Mouse (Mus musculus) gastrocnemius, adult 2 months (tissue): ENCODE data around the gene Csrp3. TPM values are rescaled to one million over a fixed set of nuclear protein-coding genes. Genes with fewer than 3 reads are reported as not detected.
A peak's percentile ranks its signal among the peaks of the same experiment; 100 is the strongest.

ENCODE experiments used
- DNase-seq: peaks from one replicate; pipeline ENCODE4 v3.0.0; 2022
- H3K27ac ChIP-seq: fragments of 200-600 bp; 2 replicates; pipeline ENCODE4 v1.8.1; 2022; ENCODE audit warnings: mild to moderate bottlenecking
- H3K4me3 ChIP-seq: fragments of 200-600 bp; 2 replicates; pipeline ENCODE4 v1.8.1; 2022; ENCODE audit warnings: mild to moderate bottlenecking, moderate library complexity
- CTCF ChIP-seq: fragments of 200-600 bp; IDR thresholded peaks from 2 replicates; pipeline ENCODE4 v1.8.1; 2022; ENCODE audit warnings: antibody characterized with exemption, mild to moderate bottlenecking, moderate library complexity
- intact Hi-C: fragments of 180-260 bp; cut with DNase I; formaldehyde crosslinking; loops from one replicate; pipeline ENCODE4 v1.15.1; 2025
- total RNA-seq, 2 experiments: library from RNA; stranded (reverse); gene quantifications; 2 replicates each; pipeline ENCODE4 v1.2.3; 2021

Gene Csrp3
- total RNA-seq, 2 experiments from 2014 or later, result 77.1 to 238 TPM

DNA sequence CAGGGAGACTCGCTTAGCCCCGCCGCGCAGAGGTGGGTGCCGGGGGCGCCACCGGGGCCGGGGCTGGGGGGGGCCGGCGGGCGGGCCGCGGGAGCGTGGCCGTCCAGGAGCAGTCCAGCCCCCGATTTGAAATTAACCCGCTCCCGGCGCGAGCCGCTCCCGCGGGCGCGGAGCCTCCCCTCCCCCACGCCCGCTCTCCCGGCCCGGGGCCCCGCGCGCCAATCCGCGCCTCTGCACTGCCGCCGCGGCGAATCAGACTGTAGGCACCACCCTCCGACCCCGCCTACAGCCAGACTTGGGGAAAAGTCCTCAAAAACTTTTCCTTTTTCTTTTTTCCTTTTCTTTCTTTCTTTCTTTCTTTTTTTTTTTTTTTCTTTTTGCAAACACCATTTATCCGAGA is 33.7 kb upstream of the Csrp3 start, which contains the start of gene E2f8:
Gene E2f8, minus strand, starts transcription at position 111 of the 400 bp plus-strand sequence.
- H3K27ac ChIP-seq, result no peak within 1 kb of the TSS
- intact Hi-C loops, result no loop called here
- no peak for TF ChIP-seq CTCF

DNA sequence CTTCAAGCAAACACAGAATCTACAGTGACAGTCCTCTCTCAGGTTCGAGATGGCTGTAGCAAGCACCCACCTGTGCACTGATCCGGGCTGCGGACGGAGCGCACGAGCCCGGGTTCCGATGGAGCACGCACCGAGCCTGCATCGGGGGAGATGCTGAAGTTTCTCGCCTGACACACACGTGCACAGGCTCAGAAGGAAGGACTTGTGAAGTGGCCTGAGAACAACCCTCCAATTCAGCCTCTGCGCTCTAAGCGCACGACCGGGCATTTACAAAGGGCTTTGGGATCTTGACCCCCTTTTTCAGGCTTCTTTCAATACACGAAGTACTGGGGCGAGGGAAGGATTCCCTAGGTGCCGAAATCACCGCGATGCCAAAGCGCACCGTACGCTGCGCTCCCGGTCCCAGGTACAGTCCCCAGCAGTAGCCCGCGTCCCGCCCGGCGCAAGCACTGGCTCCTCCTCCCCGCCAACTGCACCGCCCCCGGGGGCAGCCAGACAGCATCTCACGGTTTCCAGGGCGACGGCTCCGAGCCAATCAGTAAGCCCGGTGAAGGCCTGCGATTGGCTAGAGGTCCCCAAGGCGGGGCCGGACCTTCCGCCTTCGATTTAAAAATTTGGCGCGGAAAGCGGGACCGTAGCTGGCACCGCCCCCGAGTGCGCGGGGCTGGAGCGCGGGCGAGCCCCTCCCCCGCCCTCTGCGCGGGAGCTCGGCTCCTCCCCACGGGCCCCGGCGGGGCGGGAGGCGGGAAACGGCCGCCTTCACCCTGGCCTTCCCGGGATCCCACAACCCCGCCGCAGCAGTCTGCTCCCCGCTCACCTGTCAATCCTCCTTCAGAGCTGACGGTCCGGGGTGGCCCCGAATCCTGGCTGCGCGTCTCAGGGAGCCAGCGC is 33.0 kb upstream of the Csrp3 start:
- peak overlapping the region; percentile 89 for H3K4me3 ChIP-seq
- peak; percentile 97 for DNase-seq
- TF ChIP-seq CTCF, result no peak
- H3K27ac ChIP-seq, result no peak overlapping the region
- intact Hi-C loops, result no loop called here

More for the DNA sequence above, 33.7 kb upstream of the Csrp3 start, which contains the start of gene E2f8:
- H3K4me3 ChIP-seq, result peak within 1 kb of the TSS; percentile 89
- peak; percentile 86 for DNase-seq

DNA sequence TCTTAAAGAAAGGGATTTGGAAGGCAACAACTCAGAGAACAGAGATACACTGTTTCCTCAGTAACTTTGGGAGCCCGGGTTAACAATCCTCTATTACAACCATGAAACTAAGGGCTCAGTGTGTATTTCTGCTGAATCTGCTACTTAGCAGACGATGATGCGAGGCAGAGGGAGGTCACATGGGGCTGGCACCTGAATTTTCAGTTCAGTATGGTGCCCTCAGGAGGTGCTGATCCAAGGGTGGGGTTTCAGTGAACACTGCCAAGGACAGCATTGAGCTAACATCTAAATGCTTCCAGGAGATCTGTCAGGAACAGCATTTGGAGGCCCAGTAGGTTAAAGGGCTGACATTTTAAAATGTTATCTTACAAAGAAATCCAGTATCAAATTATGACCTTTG is 31.7 kb upstream of the Csrp3 start:
- H3K27ac ChIP-seq, result no peak overlapping the region
- H3K4me3 ChIP-seq, result no peak overlapping the region
- intact Hi-C loops, result loop anchor here (5.0 kb wide), 2 partner anchors 52 to 67 kb away; no protein-coding TSS in a partner anchor
- no peak for TF ChIP-seq CTCF
- no peak for DNase-seq

DNA sequence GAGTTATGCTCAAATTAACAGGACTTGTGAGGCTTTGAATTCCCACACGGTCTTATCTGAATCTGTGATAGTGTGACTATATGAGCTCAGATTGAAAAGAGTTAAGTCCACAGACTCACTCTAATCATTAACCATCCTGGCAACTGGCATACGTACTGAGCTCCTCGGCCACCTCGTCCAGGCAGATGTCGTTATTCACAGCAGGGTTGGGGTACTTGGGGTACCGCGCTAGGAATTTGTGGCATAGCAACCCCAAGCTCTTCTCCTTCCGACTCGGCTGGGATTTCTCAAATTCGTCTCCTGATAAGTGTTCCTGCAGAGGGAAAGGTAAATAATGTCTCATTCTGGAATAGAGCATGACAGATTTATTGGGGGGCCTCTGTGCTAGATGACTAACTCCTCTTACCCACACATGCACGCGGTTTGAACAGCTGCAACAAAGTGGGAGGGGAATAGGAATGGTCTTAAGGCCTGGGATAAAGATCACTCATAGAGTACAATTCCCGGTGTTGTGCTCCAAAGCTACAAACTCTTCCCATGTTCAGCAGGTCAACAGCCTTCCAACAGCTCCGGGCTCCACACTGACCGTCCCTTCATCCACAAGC is 30.1 kb upstream of the Csrp3 start:
- no peak for TF ChIP-seq CTCF
- no peak overlapping the region for H3K4me3 ChIP-seq
- intact Hi-C loops, result loop anchor here (1.0 to 5.0 kb wide), 3 partner anchors 51 to 129 kb away; no protein-coding TSS in a partner anchor
- no peak for DNase-seq
- H3K27ac ChIP-seq, result no peak overlapping the region

DNA sequence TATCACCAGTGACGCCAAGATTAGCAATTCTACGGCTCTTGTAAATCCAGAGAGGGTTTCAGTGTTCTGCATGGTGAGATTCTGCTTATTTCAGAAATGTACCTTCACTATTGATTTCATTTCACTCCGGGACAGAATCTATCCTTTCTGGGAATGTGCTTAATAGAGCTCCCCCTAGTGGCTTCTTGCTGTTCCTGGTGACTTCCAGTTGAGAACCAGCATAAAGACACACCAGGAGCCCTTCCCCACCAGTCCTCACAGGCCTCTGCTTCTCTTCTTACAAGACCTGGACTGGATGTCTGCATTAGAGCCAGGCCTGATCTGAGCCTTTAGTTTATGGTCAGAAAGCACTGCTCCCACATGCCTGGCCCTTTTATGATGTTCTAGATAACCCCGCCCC is 28.7 kb upstream of the Csrp3 start:
- intact Hi-C loops, result loop anchor here (5.0 kb wide), 2 partner anchors 49 to 64 kb away; no protein-coding TSS in a partner anchor

DNA sequence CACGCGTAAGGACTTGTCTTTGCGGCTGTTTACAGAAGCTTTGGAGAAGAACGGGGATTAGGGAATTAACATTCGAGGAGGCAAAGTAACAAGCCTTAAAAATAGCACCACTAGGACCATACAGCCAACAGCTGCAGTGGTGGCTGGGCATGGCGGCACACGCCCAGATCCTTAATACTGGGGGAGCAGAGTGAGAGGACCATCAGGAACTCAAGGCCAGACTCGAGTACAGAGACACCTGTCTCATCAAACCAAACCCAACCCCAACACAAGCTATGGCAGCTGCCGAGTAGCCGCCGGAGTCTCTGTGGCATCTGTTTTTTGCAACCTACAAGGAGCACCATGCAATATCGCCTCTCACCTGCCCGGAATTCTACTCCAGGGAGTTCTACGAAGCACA is 27.3 kb upstream of the Csrp3 start:
- Histone ChIP-seq H3K27ac (no peak overlapping the region), H3K4me3 (no peak overlapping the region)
- no peak for DNase-seq
- intact Hi-C loops, result loop anchor here (5.0 kb wide), 2 partner anchors 48 to 63 kb away; no protein-coding TSS in a partner anchor
- no peak for TF ChIP-seq CTCF

More for the DNA sequence above, 28.7 kb upstream of the Csrp3 start:
- Histone ChIP-seq H3K27ac (no peak overlapping the region), H3K4me3 (peak overlapping the region; percentile 57)
- TF ChIP-seq CTCF, result no peak; the same call in 1 of the 2 replicates
- peak; percentile 30 for DNase-seq

DNA sequence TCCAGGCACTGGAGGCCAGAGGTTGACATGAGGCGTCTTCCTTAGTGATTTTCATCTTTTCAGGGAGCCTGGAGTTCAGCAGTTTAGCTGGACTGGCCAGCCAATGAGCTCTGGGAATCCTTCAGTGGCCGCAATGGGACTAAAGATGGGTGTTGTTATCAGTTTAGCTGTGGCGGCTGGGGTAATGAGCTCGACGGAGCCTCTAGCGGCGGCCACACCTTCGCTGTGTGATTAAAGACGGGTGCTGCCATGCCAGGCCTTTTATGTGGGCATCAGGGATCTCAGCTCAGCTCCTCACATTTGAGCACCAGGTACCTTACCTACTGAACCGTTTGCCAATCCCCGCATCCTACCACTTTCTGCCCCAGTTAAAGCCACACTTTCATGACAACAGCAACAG is 23.5 kb upstream of the Csrp3 start:
- intact Hi-C loops, result no loop called here
- no peak for TF ChIP-seq CTCF
- Histone ChIP-seq H3K27ac (no peak overlapping the region), H3K4me3 (no peak overlapping the region)
- DNase-seq, result no peak

DNA sequence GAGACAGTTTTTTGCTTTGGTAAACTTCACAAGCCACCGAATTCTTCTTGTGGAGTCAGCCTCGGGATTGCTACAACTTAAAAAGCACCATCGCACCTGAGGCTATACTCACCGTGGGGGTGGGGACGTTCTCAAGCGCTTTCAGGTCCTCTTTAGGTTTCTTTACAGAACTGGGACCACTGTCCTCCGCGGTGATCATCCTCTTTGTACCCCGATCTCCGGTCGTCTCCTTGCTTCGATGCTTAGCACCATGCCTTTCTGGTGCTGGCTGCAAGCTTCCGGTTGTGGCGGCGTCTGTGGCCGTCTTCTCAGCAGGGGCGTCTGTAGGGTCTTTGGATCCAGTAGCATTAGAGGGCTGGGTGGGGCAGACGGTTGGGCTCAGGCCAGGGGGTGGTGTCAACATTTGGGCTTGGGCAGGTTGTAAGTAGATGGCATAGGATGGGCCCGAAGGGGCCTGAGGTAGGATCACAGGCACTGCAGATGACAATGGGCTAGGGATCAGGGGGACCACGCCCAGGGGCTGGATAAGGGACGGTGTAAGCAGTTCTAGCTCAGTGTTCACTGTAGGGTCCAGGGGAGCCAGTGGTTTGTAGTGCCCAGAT is 22.8 kb upstream of the Csrp3 start:
- DNase-seq, result no peak
- intact Hi-C loops, result no loop called here
- TF ChIP-seq CTCF, result no peak
- Histone ChIP-seq H3K4me3 (no peak overlapping the region), H3K27ac (no peak overlapping the region)

DNA sequence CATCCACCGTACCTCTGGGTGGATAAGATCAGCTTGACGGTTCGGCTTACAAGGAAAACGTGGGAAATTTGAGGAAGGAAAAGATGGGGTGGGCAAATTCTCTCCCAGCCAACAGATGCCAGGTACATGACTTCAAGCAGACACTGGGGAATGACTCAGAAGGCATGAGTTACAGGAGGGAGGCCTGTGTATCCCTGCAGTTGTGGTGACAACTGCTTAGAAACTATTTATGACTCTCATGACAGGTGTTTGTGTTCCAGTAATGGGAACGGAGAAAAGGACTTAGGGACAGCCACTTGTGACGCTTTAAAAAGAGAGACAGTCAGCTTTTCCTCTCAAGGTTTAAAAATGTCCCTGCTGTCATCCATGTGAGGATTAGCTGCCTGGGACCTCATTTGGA is 22.3 kb upstream of the Csrp3 start:
- intact Hi-C loops, result no loop called here

DNA sequence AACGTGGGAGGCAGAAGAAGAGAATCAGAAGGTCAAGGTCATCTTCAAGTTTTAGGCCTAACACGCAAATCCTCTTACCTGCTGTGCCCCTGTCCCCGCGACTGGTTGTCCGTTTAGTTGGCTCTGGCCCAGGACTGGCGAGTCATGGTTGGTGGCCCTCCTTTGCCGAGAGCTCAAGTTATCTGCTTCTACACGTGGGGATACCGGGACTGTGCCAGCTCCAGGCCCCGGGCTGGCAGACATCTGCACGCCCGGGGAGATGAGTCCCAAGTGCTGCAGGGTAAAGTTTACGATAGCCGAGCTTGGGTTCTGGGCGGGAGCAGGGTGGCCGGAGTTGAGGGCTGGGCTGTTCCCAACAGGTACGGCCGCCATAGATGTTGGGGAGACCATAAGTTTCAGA is 19.7 kb upstream of the Csrp3 start:
- Histone ChIP-seq H3K4me3 (no peak overlapping the region), H3K27ac (no peak overlapping the region)
- intact Hi-C loops, result no loop called here
- DNase-seq, result no peak
- no peak for TF ChIP-seq CTCF

More for the DNA sequence above, 22.3 kb upstream of the Csrp3 start:
- no peak for TF ChIP-seq CTCF
- no peak overlapping the region for H3K27ac ChIP-seq
- H3K4me3 ChIP-seq, result no peak overlapping the region
- no peak for DNase-seq

DNA sequence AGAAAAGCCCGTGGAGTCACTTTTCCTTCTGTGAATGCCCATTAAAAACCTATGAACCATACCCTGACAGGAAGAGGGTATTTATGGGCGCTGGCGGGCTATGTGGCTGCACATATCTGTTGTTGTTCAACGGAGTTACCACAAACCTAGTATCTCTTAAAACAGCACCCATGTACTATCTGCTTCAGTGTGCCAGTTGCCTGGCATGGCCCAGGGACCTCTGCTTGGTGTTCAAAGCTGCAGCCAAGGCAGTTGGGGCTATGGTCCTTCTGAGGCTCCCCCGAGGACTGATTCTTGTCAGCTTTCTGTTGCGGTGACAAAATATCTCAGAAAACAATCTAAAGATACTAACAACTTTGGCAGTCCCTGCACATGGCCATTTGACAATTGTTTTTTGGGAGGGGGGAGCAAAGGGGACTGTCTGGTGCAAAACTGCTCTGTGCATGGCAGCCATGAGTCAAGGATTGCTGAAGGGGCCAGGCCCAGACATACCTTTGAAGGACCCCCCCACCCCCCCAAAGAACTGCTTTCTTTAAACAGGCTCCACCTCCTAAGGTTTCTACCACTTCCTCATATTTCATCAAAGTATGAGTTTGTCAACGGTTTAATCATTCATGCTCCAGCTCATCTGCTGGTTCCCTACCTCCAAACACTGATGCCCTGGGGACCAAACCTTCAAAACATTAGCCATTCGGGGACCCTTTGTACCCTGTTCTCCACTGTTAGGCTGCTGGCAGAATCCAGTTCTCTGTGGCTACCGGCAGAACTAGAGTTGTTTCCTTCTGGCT is 17.0 kb upstream of the Csrp3 start:
- intact Hi-C loops, result no loop called here
- DNase-seq, result no peak
- Histone ChIP-seq H3K4me3 (no peak overlapping the region), H3K27ac (no peak overlapping the region)
- TF ChIP-seq CTCF, result no peak

DNA sequence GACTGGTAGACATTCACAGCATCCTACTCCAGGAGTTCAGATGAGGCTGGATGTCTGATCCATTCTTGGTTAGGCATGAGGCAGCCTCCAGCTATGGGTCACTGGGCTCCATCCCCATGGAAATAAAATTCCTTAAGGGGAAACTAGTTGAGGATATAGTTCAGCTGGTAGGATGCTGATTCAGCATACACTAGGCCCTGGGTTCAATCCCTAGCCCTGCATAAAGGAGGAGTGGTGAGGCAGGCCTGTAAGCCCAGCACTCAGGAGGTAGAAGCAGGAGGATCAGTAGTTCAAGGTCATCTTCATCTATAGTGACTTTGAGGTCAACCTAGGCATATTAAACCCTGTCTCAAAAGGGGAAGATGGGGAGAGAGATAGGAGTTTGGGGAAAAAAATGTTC is 16.4 kb upstream of the Csrp3 start:
- DNase-seq, result no peak
- Histone ChIP-seq H3K27ac (no peak overlapping the region), H3K4me3 (no peak overlapping the region)
- intact Hi-C loops, result no loop called here
- no peak for TF ChIP-seq CTCF
